Mouse (Mus musculus): ENCODE results near the gene Plpp3.

- TF ChIP-seq CTCF (conservative IDR thresholded peaks at IDR 0.05; ENCODE audit: low read length) (no peak; the same call in 1 of the 2 replicates), POU5F1 (IDR thresholded peaks at IDR 0.05; ENCODE audit: borderline replicate concordance, low read length) (no peak)
Measured at GRCm38 (mm10) chr4:105164952-105165351, 7.8 kb downstream of the Plpp3 start.
